Mouse (Mus musculus) MEL (cell line): ENCODE data around the gene Nt5c2.

Source experiments
- CTCF ChIP-seq, 3 experiments: IDR thresholded peaks in 2 of 3; conservative IDR thresholded peaks in 1 of 3; 2 replicates each; pipeline ENCODE4 v1.5.1; 2011 to 2012; ENCODE audit warnings: low read length in 3 of 3, low read depth in 2 of 3, mild to moderate bottlenecking in 2 of 3, improper control_type of control experiment in 1 of 3, inconsistent platforms in 1 of 3, mixed read lengths in 1 of 3, moderate library complexity in 1 of 3; ENCODE audit not compliant: control insufficient read depth in 1 of 3, insufficient read depth in 1 of 3, poor library complexity in 1 of 3, severe bottlenecking in 1 of 3
- E2F4 ChIP-seq: IDR thresholded peaks from 2 replicates; pipeline ENCODE4 v1.6.1; 2011; ENCODE audit warnings: low read depth, low read length, improper control_type of control experiment, borderline replicate concordance
- ELF1 ChIP-seq: IDR thresholded peaks from 2 replicates; pipeline ENCODE4 v1.6.1; 2014; ENCODE audit warnings: low read depth, mild to moderate bottlenecking, inconsistent platforms, low read length, improper control_type of control experiment, moderate library complexity
- GABPA ChIP-seq: IDR thresholded peaks from 2 replicates; pipeline ENCODE4 v1.6.1; 2012; ENCODE audit warnings: low read depth, mild to moderate bottlenecking, inconsistent platforms, low read length, improper control_type of control experiment, moderate library complexity
- JUND ChIP-seq: IDR thresholded peaks from 2 replicates; pipeline ENCODE4 v1.6.1; 2011; ENCODE audit warnings: low read depth, mild to moderate bottlenecking, improper control_type of control experiment, low read length
- MAX ChIP-seq: IDR thresholded peaks from 2 replicates; pipeline ENCODE4 v1.6.1; 2011; ENCODE audit warnings: low read length, improper control_type of control experiment
- MAZ ChIP-seq: IDR thresholded peaks from 2 replicates; pipeline ENCODE4 v1.6.1; 2012; ENCODE audit warnings: low read depth, mild to moderate bottlenecking, inconsistent platforms, low read length, improper control_type of control experiment
- NELFE ChIP-seq: IDR thresholded peaks from 2 replicates; pipeline ENCODE4 v1.6.1; 2011; ENCODE audit warnings: low read depth, low read length, improper control_type of control experiment
- POLR2A ChIP-seq, 2 experiments: IDR thresholded peaks; 2 replicates each; pipeline ENCODE4 v1.6.1; 2011 to 2012; ENCODE audit warnings: low read length in 2 of 2, mild to moderate bottlenecking in 2 of 2, control low read depth in 1 of 2, improper control_type of control experiment in 1 of 2, low read depth in 1 of 2, moderate library complexity in 1 of 2; ENCODE audit not compliant: control insufficient read depth in 1 of 2, insufficient read depth in 1 of 2, poor library complexity in 1 of 2
- TAL1 ChIP-seq: IDR thresholded peaks from 2 replicates; pipeline ENCODE4 v1.6.1; 2012; ENCODE audit warnings: mild to moderate bottlenecking, inconsistent platforms, low read length, moderate library complexity, mixed read lengths
- USF2 ChIP-seq, 2 experiments: IDR thresholded peaks; 2 replicates each; pipeline ENCODE4 v1.6.1; 2011 to 2012; ENCODE audit warnings: improper control_type of control experiment in 2 of 2, low read length in 2 of 2, borderline replicate concordance in 1 of 2, inconsistent platforms in 1 of 2, low read depth in 1 of 2, mild to moderate bottlenecking in 1 of 2; ENCODE audit not compliant: insufficient read depth in 1 of 2
- ZKSCAN1 ChIP-seq: IDR thresholded peaks from 2 replicates; pipeline ENCODE4 v1.6.1; 2012; ENCODE audit warnings: low read depth, mild to moderate bottlenecking, inconsistent platforms, low read length, improper control_type of control experiment, moderate library complexity
- ZNF384 ChIP-seq: IDR thresholded peaks from 2 replicates; pipeline ENCODE4 v1.6.1; 2012; ENCODE audit warnings: low read depth, mild to moderate bottlenecking, inconsistent platforms, low read length, improper control_type of control experiment

DNA sequence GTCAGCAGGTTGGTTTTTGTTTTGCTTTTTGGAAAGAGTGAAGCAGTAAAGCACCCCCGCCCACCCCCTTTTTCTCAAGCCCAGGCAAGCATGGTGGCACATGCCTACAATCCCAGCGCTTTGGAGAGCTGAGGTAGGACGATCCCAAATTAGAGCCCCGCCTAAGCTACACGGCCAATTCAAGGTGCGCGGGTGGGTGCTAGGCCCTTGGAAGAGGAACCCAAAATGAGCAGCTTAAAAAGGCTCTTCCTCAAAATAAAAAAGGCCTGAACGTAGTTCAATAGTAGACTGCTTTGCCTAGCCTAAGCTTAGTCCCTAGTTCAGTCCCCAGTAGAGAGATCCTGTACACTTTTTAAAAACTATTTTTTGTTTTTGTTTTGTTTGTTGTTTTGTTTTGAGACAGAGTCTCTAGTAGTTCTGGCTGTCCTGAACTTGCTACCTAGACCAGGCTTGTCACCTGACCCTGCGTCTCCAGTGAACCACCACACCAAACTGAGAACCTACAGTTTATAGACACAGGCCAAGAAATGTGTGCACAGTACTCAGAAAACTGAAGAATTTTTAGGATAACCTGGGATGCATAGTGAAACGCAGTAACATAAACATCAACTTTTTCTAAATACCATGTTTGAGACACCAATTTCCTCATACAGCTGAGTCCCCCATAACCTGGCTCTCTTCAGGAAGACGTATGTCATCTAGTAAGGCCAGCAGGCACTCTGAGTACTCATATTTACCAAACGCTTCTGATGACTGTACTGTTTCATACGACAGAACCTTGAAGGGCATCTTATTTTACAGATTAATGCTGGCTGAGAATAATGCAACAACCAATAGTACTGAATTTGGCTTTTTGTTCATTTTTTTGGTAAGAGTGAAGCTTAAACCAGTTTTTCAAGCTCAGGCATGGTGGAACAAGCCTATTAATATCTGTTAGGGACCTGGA, 54.6 kb downstream of the Nt5c2 start:
- TF ChIP-seq POLR2A (IDR thresholded peaks at IDR 0.05; ENCODE audit: control insufficient read depth in 1 of 2, insufficient read depth in 1 of 2, low read depth in 1 of 2, low read length in 2 of 2, poor library complexity in 1 of 2): peak in 1 of 2 experiments; percentile 32; a peak in 1 of 4 replicates
- no peak for TF ChIP-seq ZNF384
- no peak for TF ChIP-seq E2F4
- TF ChIP-seq CTCF (IDR thresholded peaks at IDR 0.05 in 2 of 3, conservative IDR thresholded peaks at IDR 0.05 in 1 of 3; ENCODE audit: control insufficient read depth in 1 of 3, insufficient read depth in 1 of 3, low read depth in 2 of 3, low read length in 3 of 3, poor library complexity in 1 of 3, severe bottlenecking in 1 of 3): no peak
- no peak for TF ChIP-seq ZKSCAN1
- TF ChIP-seq TAL1: no peak
- TF ChIP-seq MAZ: no peak
- TF ChIP-seq ELF1: no peak
- no peak for TF ChIP-seq JUND
- no peak; a peak in 1 of 4 replicates for TF ChIP-seq USF2 (IDR thresholded peaks at IDR 0.05; ENCODE audit: borderline replicate concordance in 1 of 2, insufficient read depth in 1 of 2, low read depth in 1 of 2, low read length in 2 of 2)
- TF ChIP-seq MAX: no peak
- TF ChIP-seq GABPA: no peak
- TF ChIP-seq NELFE: no peak
